ENCODE assay signal across 8 mouse cellular contexts in the genomic region with DNA sequence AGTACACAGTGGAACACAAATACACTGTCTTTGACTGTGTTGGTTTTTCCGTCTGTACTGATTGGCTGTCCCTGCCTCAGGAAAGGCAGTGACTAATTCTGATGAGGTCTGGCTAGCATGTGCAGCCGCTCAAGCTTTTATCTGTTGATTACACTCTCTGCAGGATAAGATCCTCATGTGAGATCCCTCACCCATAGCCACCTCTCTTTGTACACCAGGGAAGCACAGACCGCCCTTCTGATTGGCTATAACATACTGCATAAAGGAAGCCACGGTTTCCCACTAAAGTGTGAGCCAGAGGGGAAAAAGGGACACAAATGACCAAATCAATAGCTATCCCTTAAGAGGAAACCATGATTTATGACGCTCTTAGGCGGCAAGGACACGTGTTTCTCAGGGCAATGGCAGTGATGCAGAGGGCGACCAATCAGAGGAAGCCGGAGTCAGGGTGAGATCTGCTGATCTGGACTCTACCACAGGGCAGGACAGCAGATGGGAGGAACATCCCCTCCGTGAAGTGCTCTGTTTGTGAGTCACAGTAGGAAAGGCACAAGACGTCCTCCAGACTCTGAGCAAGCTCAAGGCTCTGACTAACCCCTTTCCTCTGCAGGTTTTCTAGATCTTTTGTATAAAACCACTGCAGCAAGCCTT.
DNase-seq lines count a peak whose midpoint lies in the region; ATAC-seq and TF ChIP-seq lines count a peak whose summit lies in the region.

No protein-coding gene starts in this region.

- peak; percentile 56; the same call in 1 of the 2 replicates for ATAC-seq in lung, embryonic 14.5 days (ENCODE audit: insufficient read depth)
- ATAC-seq in hindbrain, postnatal 0 days, result peak; percentile 88
- ATAC-seq in neural tube, embryonic 14.5 days (ENCODE audit: low read depth), result peak; percentile 85
- no peak for ATAC-seq in liver, embryonic 11.5 days (replicated peaks; ENCODE audit: low FRiP score)

- no peak overlapping the region for H3K27ac ChIP-seq in lung, embryonic 14.5 days (ENCODE audit: low read depth)
- peak overlapping the region; percentile 21 for H3K27ac ChIP-seq in hindbrain, postnatal 0 days
- peak overlapping the region; percentile 73; the same call in 1 of the 2 replicates for H3K27ac ChIP-seq in neural tube, embryonic 14.5 days (ENCODE audit: low read depth, low read length)
- H3K27ac ChIP-seq in liver, embryonic 11.5 days (ENCODE audit: low read depth, low read length), result no peak overlapping the region

- WGBS in lung, embryonic 14.5 days, result 35% methylated on average over 11 of the region's 11 CpGs
- WGBS in hindbrain, postnatal 0 days, result 44% methylated on average over 11 of the region's 11 CpGs
- WGBS in neural tube, embryonic 14.5 days, result 10% methylated on average over 11 of the region's 11 CpGs
- WGBS in liver, embryonic 11.5 days, result 31% methylated on average over 11 of the region's 11 CpGs

- no peaks in the 10 kb centered on the region for H3K27me3 ChIP-seq in lung, embryonic 14.5 days (ENCODE audit: insufficient read depth, low read length)
- H3K27me3 ChIP-seq in hindbrain, postnatal 0 days (ENCODE audit: insufficient read depth, low read length), result no peaks in the 10 kb centered on the region
- H3K27me3 ChIP-seq in neural tube, embryonic 14.5 days (ENCODE audit: control insufficient read depth, insufficient read depth, low read length), result no peaks in the 10 kb centered on the region
- no peaks in the 10 kb centered on the region for H3K27me3 ChIP-seq in liver, embryonic 11.5 days (replicated peaks; ENCODE audit: control insufficient read depth, insufficient read depth, low read length)

- no peak for TF ChIP-seq CTCF in lung, embryonic 14.5 days (IDR thresholded peaks at IDR 0.05; ENCODE audit: low read depth)
- TF ChIP-seq CTCF in hindbrain, postnatal 0 days (IDR thresholded peaks at IDR 0.05; ENCODE audit: low read depth), result no peak

- H3K4me1 ChIP-seq in lung, embryonic 14.5 days (ENCODE audit: insufficient read depth), result peaks cover 3% of the 10 kb centered on the region; the same call in 1 of the 2 replicates
- 0 out of 2 replicates have a peak, but pooled peaks cover 5% of the 10 kb centered on the region for H3K4me1 ChIP-seq in hindbrain, postnatal 0 days (ENCODE audit: insufficient read depth, low read length)
- peaks cover 6% of the 10 kb centered on the region; the same call in 1 of the 2 replicates for H3K4me1 ChIP-seq in neural tube, embryonic 14.5 days (ENCODE audit: control insufficient read depth, insufficient read depth, low read length)
- H3K4me1 ChIP-seq in liver, embryonic 11.5 days (replicated peaks; ENCODE audit: control insufficient read depth, insufficient read depth, low read length), result no peaks in the 10 kb centered on the region

- no peak overlapping the region for H3K9ac ChIP-seq in lung, embryonic 14.5 days
- no peak overlapping the region for H3K9ac ChIP-seq in hindbrain, postnatal 0 days (replicated peaks; ENCODE audit: low read length)
- no peak overlapping the region for H3K9ac ChIP-seq in neural tube, embryonic 14.5 days (replicated peaks; ENCODE audit: low read depth, low read length)
- no peak overlapping the region for H3K9ac ChIP-seq in liver, embryonic 11.5 days (ENCODE audit: low read depth, low read length)

- DNase-seq in lung, embryonic 14.5 days, result no peak
- DNase-seq in lung, adult 18-20 months, result no peak
- peak; percentile 91 for DNase-seq in brain, adult 2 months (ENCODE audit: low read depth, low spot score)
- peak; percentile 54 for DNase-seq in hindbrain, postnatal 0 days (ENCODE audit: low spot score)
- no peak for DNase-seq in ovary, postnatal 10 days (ENCODE audit: low spot score)
- DNase-seq in liver, embryonic 11.5 days (ENCODE audit: low spot score), result no peak
- DNase-seq in urinary bladder, adult 2 months (ENCODE audit: low spot score), result no peak

- no peaks in the 10 kb centered on the region for H3K9me3 ChIP-seq in lung, embryonic 14.5 days (ENCODE audit: low read depth, low read length)
- H3K9me3 ChIP-seq in hindbrain, postnatal 0 days (ENCODE audit: low read length), result no peaks in the 10 kb centered on the region
- no peaks in the 10 kb centered on the region for H3K9me3 ChIP-seq in neural tube, embryonic 14.5 days (ENCODE audit: control insufficient read depth, low read length)
- H3K9me3 ChIP-seq in liver, embryonic 11.5 days (ENCODE audit: control insufficient read depth, low read length), result no peaks in the 10 kb centered on the region

- no peak overlapping the region for H3K4me3 ChIP-seq in lung, embryonic 14.5 days (ENCODE audit: low read depth, low read length)
- no peak overlapping the region for H3K4me3 ChIP-seq in hindbrain, postnatal 0 days (ENCODE audit: low read length)
- no peak overlapping the region for H3K4me3 ChIP-seq in neural tube, embryonic 14.5 days (ENCODE audit: low read depth, low read length)
- no peak overlapping the region for H3K4me3 ChIP-seq in liver, embryonic 11.5 days (ENCODE audit: low read depth, low read length)

- H3K36me3 ChIP-seq in lung, embryonic 14.5 days (ENCODE audit: insufficient read depth), result no peaks in the 10 kb centered on the region
- no peaks in the 10 kb centered on the region for H3K36me3 ChIP-seq in hindbrain, postnatal 0 days (ENCODE audit: insufficient read depth, low read length)
- H3K36me3 ChIP-seq in neural tube, embryonic 14.5 days (ENCODE audit: control insufficient read depth, insufficient read depth, low read length), result no peaks in the 10 kb centered on the region
- H3K36me3 ChIP-seq in liver, embryonic 11.5 days (ENCODE audit: control insufficient read depth, insufficient read depth, low read length), result no peaks in the 10 kb centered on the region

- no peak overlapping the region for H3K4me2 ChIP-seq in lung, embryonic 14.5 days
- no peak overlapping the region for H3K4me2 ChIP-seq in hindbrain, postnatal 0 days (ENCODE audit: low read depth, low read length)
- H3K4me2 ChIP-seq in neural tube, embryonic 14.5 days (ENCODE audit: low read depth, low read length), result 0 out of 2 replicates have a peak overlapping the region, but pooled peaks have one; percentile 1
- no peak overlapping the region for H3K4me2 ChIP-seq in liver, embryonic 11.5 days

Comparison
In these comparisons a context has a peak if more than half of its experiments do, and no peak if none do; other contexts are left out.
1. DNase-seq: peak in brain, adult 2 months (single experiment) and hindbrain, postnatal 0 days (single experiment); none in lung, embryonic 14.5 days (single experiment), lung, adult 18-20 months (0 of 2), ovary, postnatal 10 days (single experiment), liver, embryonic 11.5 days (single experiment) and urinary bladder, adult 2 months (single experiment).
2. H3K27ac ChIP-seq: peak in hindbrain, postnatal 0 days (single experiment) and neural tube, embryonic 14.5 days (single experiment); none in lung, embryonic 14.5 days (single experiment) and liver, embryonic 11.5 days (single experiment).